Mouse (Mus musculus) frontal cortex, postnatal 25 days (tissue): ENCODE measurements at regions not wholly inside any gene's neighbourhood (a gene's known extent, or its start where the extent isn't known, plus 50 kb on each side); places are given as distances from the start of the nearest gene placed in this dataset.
"Not testable (repeated sequence)": the region's sequence is repeated elsewhere in the genome, so short reads cannot be mapped to it uniquely, and the experiment has no call there.

Experiments used
- DNase-seq, 2 experiments: peaks; one replicate each; pipeline ENCODE4 v3.0.0; 2022; ENCODE audit warnings: low spot score in 2 of 2

DNA sequence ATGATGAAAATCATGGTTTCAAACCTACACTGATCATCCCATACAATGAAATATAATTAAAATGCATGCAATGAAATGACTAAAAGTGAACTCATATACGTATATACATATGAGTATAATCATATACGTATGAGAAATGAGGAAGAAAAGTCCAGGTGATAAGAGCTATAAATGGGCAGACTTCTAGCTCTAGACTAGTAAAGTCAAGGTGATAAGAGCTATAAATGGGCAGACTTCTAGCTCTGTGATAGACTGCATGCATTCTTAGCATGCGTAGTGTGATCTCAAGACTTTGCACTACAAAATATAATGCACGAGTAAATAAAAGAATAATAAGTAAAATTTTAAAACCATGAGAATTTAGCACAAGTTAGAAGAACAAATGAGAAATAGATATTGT, 606.2 kb upstream of the Gpc5 start:
- no peak for DNase-seq

DNA sequence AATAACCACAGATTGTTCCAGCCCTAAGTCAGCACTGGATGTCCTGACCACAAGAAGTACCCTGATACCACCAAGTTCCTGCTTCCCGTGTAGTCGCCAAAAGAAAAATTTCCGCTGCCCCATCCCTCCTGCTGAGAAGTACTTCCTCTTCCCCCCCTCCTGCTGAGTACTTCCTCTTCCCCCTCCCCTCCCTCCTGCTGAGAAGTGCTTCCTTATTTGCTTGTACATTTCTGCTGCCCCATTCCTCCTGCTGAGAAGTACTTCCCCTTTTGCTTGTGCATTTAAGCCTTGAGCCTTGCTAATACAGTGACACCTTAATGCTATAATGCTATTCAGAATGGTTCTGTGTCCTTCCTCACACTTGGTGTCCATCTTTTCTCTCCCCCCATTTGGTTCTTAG, 598.6 kb upstream of the Gpc5 start:
- not testable (repeated sequence) for DNase-seq

DNA sequence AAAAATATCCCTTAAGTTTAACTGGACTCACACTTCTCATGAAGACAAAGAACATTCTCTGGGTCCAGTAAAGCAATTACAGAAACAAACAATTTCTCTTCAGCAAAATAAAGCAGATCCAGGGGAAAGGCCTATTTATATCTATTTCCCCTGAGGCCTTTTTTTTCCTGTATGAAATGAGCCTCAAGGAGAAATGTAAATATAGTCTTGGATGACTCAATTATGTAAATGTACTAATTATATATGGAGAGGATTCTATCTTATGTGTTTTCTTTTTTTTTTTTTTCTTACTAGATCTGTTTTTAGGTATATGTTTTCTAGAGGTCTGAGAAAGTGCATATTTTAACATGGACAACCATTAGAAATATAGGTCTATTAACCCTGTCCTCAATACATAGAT, 587.0 kb upstream of the Gpc5 start:
- DNase-seq = no peak

DNA sequence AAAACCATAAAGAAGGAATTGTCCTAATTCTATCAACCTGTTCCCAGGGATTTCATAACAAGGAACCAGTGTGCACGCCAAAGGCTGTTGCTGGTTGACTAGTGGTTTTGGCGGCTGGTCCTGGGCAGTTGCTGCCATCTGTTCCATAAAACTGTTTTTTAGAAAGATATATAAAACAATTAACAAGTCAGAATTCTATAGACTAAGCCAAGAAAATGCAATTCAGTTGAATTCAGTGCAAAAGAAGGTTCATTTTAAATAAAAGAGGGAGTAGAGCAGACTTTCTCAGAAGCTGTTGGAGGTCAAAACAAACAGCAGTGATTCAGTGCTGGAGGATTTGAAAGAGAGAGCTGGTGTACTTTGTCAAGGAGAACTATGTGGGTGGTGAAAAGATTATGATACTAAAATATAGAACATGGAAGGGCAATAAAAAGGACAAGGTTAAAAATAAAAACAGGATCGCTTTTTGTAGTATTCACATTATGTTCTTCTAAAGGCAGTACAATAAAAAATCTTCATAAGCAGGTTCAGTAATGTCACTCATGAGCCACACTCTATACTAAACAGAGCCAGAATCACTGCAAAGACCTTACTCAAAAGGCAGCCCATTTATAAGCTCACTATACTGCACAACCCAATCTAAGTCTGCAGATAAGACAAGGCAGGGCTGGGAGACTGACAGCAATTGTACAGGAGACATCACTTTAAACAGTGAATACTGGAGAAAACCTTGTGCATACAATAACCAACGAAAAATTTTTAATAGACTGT, 543.9 kb upstream of the Gpc5 start:
- no peak for DNase-seq

DNA sequence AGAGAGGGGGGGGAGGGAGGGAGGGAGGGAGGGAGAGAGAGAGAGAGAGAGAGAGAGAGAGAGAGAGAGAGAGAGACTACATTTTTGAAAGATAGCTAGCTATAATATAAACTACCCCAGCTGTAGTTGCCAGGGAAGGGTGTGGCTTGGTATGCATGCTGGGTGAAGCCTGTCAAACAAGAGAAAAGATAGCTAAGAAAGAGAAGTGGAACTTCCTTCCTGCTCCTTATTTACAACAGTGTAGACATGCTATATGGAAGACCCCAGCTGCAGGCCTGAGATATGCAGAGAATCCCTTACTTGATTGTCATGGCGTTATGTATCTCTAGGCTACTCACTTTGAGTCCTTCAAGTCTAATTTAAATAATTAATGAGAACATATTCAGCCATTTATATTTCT, 542.9 kb upstream of the Gpc5 start:
- DNase-seq = no peak

DNA sequence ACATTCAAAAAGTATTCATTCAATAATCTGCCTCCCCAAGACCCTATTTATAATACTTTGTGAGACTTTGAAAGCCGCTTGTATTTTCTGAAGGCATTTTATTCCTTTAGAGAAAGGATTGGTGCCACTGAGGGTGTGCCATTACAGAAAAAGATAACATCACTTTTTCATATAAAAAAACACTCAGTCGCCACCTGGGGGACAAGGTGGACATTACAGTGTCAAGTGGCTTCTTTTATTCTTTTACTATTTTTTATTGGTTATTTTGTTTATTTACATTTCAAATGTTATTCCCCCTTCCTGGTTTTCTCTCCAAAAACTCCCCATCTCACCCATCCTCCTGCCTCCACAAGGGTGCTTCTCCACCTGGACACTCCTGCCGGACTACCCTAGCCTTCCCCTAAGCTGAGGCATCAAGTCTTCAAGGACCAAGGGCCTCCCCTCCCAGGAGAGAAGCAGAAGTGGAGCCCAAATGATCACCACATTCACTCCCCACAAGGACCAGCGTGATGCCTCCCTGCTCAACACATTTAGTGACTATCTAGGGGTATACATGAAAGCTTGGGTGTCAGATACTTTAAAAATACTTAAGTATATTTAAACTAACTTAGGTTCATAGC, 525.5 kb upstream of the Gpc5 start:
- no peak for DNase-seq

DNA sequence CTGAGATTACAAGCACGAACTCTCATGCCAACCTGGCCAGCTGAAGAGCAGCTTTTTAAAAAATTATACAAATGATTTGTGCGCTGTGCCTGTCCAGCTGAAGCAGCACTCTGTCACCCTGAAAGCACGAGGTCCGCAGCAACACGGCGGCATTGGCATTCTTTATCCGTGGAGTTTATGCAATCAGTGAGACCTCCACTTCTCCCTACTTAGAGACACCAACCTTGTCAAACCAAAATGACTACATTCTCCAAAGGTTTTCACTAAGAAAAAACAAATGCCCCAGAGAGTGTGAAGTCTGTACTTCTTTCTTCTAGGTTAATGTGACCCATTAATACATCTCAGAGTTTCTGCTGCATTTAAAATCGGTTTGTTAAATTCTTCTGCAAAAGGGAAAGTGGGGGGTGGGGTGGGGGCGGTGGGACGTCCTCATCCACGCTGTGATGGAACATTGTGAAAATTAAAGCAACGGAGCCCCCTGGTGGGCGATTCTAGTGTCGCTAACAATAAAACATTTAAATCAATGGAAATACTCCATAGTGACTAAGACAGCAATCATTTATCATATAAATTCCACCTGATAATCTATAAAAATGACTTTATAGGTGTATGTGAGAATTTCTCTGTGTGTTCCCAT, 524.2 kb upstream of the Gpc5 start:
- peak; percentile 73 to 80 for DNase-seq

DNA sequence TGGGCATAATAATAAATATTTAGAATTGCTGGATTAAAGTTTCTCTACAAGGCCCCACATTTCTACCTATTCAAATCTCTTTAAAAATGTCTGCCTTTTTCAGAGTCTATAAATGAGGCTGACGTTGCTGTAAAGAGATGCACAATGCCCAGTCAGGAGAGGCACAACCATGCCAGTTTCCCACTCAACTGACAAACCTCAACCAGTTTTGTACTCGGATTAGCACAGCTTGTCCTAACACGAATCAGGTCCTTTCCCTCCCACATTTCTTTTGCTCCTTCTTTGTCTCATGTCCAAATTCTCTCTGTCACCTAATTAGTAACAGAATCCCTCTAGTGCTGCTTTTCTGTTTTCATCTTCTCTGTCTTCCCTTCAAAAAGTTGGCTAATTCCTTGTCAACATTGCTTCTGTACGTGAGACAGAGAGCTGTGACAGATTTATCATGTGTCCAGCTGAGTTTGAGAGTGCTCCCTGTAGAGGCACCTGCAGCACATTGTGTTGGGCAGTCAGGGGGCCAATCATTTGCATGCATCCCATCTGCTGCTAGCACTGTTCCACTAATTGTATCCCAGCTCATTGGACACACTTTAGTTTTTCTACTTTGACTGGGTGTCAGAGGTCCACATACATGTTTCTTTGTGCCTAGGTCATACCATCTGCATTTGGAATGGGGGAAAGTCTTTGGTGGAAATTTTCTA, 504.5 kb upstream of the Gpc5 start:
- no peak for DNase-seq

DNA sequence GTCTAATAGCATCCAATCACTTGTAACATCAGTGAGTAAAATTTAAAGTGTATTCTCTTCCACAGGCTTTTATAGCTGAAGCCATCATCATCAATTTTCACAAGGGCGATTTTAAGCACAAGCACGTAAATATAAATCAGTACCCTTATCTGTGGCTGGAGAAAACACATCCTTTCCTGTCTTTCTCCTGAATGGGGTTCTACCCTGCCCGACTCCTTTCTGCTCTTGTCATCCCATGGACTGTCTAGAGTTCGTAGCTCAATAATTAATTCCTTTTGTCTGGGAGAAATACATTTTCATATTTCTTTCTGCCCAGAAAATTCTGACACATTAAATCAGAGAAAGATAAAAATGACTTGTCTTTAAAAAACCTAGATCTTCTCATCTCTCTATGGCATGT, 482.7 kb upstream of the Gpc5 start:
- DNase-seq = no peak

DNA sequence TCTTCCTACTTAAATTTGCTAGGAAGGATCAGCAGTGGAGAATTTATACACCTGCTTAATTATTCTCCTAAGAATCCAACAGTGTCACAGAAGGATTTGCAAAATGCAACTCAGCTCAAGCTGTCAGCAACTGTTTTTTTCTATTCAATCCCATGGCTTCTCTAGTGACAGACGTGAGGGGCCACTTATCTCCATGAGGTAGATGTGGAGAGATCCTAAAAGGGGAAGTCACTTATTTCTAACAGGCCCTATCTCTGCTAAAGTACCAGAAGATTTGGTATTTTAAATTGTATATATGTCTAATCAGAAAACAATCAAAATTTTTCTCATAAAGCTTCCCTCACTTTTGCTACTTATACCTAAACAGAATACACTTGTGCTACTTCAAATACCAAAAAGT, 479.6 kb upstream of the Gpc5 start:
- no peak for DNase-seq

DNA sequence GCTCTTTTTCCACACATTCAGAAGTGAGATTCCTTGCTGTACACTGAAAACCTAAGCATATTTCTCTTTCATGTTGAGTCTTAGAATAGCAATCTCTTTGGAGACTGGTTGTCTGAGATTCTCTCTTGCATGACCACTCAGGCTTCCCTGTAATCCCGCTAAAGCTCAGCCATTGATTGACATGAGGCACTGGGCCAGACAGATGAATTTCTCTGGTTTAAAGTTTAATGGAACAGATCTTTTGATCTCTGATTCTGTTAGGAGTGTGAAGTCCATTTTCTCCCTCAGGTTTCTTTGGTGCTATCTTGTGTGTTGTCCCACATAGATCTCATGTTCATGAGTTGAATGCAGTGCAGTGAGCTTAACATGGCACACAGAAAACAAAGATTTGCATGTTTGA, 435.4 kb upstream of the Gpc5 start:
- DNase-seq = no peak

DNA sequence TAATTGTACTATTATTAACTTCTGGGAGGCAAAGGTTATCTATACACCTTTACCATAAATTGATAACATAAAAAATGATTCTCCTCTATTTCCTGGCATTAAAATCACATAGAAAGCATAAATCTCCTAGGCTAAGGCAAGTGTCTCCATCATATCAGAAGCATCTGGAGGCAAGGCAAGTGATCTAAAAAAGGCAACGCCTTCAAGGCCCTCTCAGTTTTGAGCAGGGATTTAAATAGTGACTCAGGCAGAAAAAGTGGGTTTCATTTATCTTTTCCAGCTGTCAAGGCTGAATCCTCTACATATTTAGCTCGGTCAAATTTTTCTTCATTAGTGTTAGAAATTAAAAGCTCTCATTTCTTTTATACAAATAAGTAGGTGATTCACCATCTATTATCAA, 430.0 kb upstream of the Gpc5 start:
- no peak for DNase-seq

DNA sequence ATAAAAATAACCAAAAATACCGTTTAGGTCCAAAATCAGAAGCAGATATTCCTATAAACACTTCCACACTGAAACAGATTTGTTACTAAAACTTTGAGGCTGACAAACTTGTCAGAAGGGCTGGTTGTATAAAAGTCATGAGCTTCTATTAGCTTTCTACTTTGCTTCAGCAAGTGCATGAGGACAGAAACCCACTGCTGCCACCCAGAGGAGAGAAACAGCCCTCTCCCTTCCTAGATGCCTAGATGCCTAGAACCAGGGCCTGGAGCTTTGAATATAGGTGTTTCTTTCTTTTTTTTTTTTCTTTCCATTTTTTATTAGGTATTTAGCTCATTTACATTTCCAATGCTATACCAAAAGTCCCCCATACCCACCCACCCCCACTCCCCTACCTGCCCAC, 406.9 kb upstream of the Gpc5 start:
- no peak for DNase-seq

DNA sequence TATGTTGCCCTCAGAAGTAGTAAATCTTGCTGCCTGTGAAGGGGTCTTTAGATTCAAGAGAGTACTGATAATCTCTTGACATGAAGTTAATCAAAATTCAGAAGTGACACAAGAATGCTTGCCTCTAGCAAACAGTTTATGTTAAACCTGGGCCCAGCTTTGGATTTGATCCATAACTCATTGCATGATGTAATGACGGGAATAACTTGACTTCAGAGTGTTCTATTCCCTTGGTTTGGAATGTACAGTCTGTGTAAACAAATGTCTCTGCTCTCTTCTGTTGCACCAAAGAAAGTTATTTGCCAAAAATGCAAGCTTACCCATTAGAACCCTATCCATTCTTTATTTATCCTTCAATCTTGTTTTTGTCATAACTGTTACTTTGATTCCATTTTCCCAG, 397.1 kb upstream of the Gpc5 start:
- no peak for DNase-seq

DNA sequence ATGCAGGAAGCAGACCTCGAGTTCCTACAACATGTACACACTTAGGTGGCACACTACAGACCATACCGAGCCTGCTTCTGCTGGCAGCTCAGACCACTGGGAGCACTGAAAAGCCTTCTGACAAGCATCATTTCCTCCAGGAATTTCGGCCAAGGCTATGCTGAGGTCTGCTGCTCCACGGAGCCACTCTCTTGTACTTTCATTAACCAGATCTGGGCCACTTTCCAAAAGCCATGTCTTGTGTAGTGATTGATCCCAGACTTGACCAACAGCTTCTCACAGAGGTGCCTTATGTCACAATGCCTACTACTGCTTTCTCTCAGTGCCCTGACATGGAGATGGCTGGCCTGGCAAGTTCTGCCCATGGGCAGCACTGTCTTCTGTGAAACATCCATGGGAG, 394.5 kb upstream of the Gpc5 start:
- DNase-seq = no peak

DNA sequence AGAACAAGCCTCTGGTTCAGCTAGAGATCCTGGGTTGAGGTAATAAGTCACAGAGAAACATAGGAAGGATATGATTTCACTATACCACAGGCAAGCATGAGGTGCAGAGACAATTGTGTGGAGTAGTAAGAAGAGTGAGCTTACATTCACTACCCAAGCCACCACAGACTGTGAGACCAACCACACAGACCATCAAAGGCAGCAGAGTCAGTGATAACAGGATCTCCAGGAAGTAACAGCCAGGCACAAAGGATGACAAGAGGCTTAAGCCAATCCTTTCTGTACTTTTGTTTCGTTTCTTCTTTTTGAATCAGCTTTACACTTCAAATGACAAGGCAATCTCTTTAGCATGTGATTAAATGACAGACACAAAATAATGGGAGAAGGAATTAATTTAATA, 368.9 kb upstream of the Gpc5 start:
- DNase-seq = no peak

DNA sequence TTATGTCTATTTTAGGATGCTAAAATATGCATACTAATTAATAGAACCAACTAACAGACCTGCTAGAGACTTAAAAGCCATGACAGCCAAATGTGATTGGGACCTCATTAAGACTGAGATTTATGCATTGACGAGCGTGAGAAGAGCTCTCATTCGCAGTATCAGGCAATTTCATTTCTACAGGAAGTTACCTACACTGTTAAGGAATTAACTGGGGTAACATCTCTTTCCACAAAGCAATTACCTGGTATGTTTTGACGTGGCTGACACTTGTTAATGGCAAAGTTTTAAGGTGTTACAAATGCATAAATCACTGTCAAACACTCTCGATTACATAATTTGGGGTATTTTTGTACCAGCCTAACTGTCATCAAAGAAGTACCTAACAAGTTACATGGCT, 324.7 kb upstream of the Gpc5 start:
- DNase-seq = no peak

DNA sequence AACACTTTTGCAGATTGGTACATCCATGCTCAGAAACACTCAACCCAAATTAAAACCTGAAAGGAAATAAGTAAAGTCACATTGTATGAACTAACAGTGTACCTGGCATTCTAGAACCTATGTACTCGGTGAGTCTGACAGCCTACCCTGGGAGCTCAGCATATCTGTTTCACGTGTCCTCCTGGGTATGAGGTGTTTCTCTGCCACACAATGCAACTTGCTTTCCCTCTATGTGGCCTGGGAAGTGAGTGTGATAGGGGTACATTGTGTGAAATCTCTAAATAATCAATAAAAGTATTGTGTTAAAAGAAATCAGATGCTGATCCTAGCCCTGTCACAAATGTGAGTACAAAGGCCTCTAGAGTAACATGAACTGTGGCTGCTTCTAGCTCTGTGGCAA, 315.3 kb upstream of the Gpc5 start:
- no peak for DNase-seq

DNA sequence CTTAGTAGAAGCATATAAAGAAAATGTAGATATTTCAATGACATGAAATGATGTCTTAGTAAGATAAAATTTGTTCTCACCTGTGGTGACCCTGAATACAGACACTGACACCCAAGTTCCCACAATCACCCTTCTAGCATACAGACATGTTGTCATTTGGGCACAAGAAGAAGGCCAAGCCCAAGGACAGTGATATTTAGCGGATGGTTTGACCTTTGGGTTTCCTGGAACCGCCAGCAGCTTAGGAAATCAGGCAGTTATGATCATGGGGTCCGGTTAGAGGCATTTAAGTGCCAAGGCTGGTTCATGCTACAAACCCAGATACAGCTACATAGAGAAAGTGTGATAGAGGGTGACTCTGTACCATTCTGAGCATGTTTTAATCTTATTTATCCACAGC, 310.2 kb upstream of the Gpc5 start:
- no peak for DNase-seq

DNA sequence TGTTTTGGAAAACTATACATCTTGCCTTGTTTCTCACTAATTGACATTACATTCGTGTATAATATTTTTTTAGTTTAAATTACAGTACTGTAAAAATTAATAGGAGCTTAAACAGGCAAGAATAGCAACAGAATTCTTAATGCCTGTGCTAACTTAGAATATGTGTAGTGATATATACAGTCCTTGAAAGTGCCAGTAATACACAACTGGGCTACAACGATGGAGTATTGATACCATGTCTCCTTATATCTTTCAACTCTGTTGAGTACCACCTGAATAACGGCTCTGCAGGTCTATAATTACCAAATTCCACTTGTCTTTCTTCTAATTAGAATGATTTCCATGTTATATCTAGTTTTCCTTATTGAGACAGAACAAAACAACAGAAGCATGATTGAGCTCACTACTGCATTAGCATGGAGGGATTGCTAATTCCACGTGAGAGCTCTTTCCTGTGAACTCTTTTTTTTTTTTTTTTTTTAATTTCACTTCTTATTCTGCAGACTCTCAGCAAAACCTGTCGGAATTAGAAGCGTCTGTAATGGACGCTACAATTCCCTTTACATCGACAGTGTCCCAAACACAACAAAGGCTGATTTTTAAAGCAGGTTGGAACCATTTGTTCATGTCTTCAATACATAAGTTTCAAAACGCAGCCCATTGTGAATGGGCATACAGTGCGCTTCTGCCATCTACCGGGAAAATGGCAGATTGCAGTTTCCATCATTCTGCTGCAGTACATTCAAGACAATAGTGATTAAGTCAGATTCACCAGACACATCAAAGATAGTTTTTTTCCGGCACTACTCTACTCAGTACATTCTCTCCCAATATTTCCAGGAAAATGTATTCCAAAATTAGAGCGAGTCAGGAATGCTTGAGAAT, 300.8 kb upstream of the Gpc5 start:
- DNase-seq = peak; percentile 82 to 84

DNA sequence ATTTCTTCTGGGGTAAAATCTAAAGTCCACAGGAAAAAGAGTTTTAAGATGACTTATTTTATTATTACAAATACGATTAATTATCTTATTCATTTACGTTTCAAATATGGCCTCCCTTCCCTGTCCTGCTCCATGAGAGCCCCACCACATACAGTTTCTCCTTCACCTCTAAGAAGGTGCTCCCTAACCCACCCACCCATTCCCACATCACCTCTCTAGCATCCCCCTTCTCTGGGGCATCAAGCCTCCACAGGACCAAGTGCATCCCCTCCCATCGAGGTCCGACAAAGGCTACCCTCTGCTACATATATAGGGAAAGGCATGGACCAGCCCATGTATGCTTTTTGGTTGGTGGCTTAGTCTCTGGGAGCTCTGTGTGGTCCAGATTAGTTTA, 300.2 kb upstream of the Gpc5 start:
- DNase-seq = no peak

DNA sequence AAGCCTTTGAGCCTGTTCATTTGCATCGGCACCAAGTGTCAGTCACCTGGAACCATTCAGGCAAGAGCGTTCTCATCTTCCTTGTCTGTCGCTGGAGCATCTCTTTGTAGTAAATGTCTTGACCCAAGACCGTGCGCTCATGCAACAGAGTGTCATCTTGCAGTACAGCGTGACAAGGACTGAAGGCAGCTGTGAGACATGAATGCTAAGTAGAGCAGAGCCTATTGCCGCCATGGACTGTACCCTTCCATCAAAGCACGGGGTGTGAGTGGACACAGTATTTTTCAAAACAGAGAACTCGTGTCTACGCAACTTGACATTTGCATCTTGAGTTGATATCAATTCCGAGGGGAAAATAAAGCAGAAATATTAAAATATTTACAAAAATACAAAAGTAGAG, 287.4 kb upstream of the Gpc5 start:
- DNase-seq = no peak
